ENCODE assay signal across 9 mouse cellular contexts in the genomic region with DNA sequence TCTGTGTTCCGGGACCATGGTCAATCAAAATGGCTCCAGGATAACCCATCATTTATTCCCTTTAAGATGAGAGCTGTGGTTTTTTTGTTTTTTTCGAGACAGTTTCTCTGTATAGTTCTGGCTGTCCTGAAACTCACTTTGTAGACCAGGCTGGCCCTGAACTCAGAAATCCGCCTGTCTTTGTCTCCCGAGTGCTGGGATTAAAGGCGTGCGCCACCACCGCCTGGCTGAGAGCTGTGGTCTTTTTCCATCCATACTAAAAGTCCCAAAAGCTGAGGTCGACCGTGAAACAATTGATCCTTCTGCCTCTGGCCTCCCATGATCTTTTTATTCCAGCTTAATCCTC. TPM values are rescaled to one million over a fixed set of nuclear protein-coding genes. Genes with fewer than 3 reads are reported as not detected.
DNase-seq lines count a peak whose midpoint lies in the region; ATAC-seq and TF ChIP-seq lines count a peak whose summit lies in the region.
"Had no signal": no experiment of that assay in that cellular context is flagged by ENCODE, and none has a peak within 500 bp of the region (broad histone marks: within the 10 kb centered on the region; RNA-seq: fewer than 3 reads in every experiment).

No protein-coding gene starts in this region.

- H3K9ac ChIP-seq in heart, adult 2 months (ENCODE audit: low read depth, low read length) = peak overlapping the region; percentile 39; the same call in 1 of the 2 replicates
- H3K9ac ChIP-seq in forebrain, embryonic 16.5 days (replicated peaks; ENCODE audit: low read depth, low read length) = peak overlapping the region; percentile 99
- H3K9ac ChIP-seq in limb, embryonic 13.5 days = peak overlapping the region; percentile 99
- peak overlapping the region; percentile 100 for H3K9ac ChIP-seq in neural tube, embryonic 14.5 days (replicated peaks; ENCODE audit: low read depth, low read length)

- peaks cover 4% of the 10 kb centered on the region; the same call in 1 of the 2 replicates for H3K79me2 ChIP-seq in heart, adult 2 months (replicated peaks; ENCODE audit: control insufficient read depth, insufficient read depth, low read length)

- H3K27me3 ChIP-seq in heart, adult 2 months (ENCODE audit: control insufficient read depth, insufficient read depth, low read length) = no peaks in the 10 kb centered on the region
- H3K27me3 ChIP-seq in forebrain, embryonic 16.5 days (replicated peaks; ENCODE audit: control insufficient read depth, insufficient read depth, low read length) = no peaks in the 10 kb centered on the region
- no peaks in the 10 kb centered on the region for H3K27me3 ChIP-seq in limb, embryonic 13.5 days
- H3K27me3 ChIP-seq in neural tube, embryonic 14.5 days (ENCODE audit: control insufficient read depth, insufficient read depth, low read length) = no peaks in the 10 kb centered on the region
- H3K27me3 ChIP-seq: Patski had no signal

- ATAC-seq in forebrain, embryonic 16.5 days = no peak
- ATAC-seq in limb, embryonic 13.5 days (ENCODE audit: low FRiP score, low read depth) = no peak
- ATAC-seq in neural tube, embryonic 14.5 days (ENCODE audit: low read depth) = no peak

- DNase-seq in heart, adult 2 months = no peak
- DNase-seq in heart, postnatal 25 days (ENCODE audit: low spot score) = no peak
- peak; percentile 45 for DNase-seq in MN1 (ENCODE audit: low spot score)
- no peak for DNase-seq in urinary bladder, postnatal 14 days (ENCODE audit: low spot score)
- DNase-seq in spleen, adult 12 weeks (ENCODE audit: low spot score) = no peak

- no peak for TF ChIP-seq POLR2A in heart, adult 2 months (IDR thresholded peaks at IDR 0.05; ENCODE audit: insufficient read depth, low read depth, low read length)

- H3K36me3 ChIP-seq in heart, adult 2 months (ENCODE audit: control insufficient read depth, insufficient read depth, low read length) = peaks cover 25% of the 10 kb centered on the region
- peaks cover 12% of the 10 kb centered on the region for H3K36me3 ChIP-seq in forebrain, embryonic 16.5 days (ENCODE audit: control insufficient read depth, insufficient read depth)
- H3K36me3 ChIP-seq in limb, embryonic 13.5 days = peaks cover 14% of the 10 kb centered on the region
- peaks cover 14% of the 10 kb centered on the region for H3K36me3 ChIP-seq in neural tube, embryonic 14.5 days (ENCODE audit: control insufficient read depth, insufficient read depth, low read length)

- TF ChIP-seq EP300 in heart, adult 2 months (IDR thresholded peaks at IDR 0.05; ENCODE audit: insufficient read depth, low read depth, low read length) = no peak

- WGBS in heart, adult 2 months = 12% methylated on average over 9 of the region's 9 CpGs
- WGBS in forebrain, embryonic 16.5 days = 2% methylated on average over 9 of the region's 9 CpGs
- 9% methylated on average over 9 of the region's 9 CpGs for WGBS in limb, embryonic 13.5 days
- 5% methylated on average over 9 of the region's 9 CpGs for WGBS in neural tube, embryonic 14.5 days

- peak overlapping the region; percentile 98 for H3K27ac ChIP-seq in heart, adult 2 months
- H3K27ac ChIP-seq in forebrain, embryonic 16.5 days (ENCODE audit: low read length) = peak overlapping the region; percentile 99
- H3K27ac ChIP-seq in limb, embryonic 13.5 days = peak overlapping the region; percentile 100
- peak overlapping the region; percentile 100; the same call in 1 of the 2 replicates for H3K27ac ChIP-seq in neural tube, embryonic 14.5 days (ENCODE audit: low read depth, low read length)

- TF ChIP-seq CTCF in heart, adult 2 months (IDR thresholded peaks at IDR 0.05) = no peak

- H3K4me3 ChIP-seq in heart, adult 2 months = peak overlapping the region; percentile 88
- peak overlapping the region; percentile 100 for H3K4me3 ChIP-seq in forebrain, embryonic 16.5 days (replicated peaks; ENCODE audit: low read length)
- peak overlapping the region; percentile 98 for H3K4me3 ChIP-seq in limb, embryonic 13.5 days
- H3K4me3 ChIP-seq in neural tube, embryonic 14.5 days (ENCODE audit: low read depth, low read length) = peak overlapping the region; percentile 99

- intact Hi-C loops in heart, adult 2 months (cut with DNase I) = loop anchor here (1.0 kb wide), 1 partner anchor 15 kb away; no protein-coding TSS in a partner anchor
- intact Hi-C loops in heart, postnatal 25 days (cut with DNase I) = loop anchor here (1.0 kb wide), 1 partner anchor 15 kb away; no protein-coding TSS in a partner anchor

- H3K9me3 ChIP-seq in forebrain, embryonic 16.5 days (ENCODE audit: control insufficient read depth, low read length) = no peaks in the 10 kb centered on the region
- H3K9me3 ChIP-seq in limb, embryonic 13.5 days = no peaks in the 10 kb centered on the region
- no peaks in the 10 kb centered on the region for H3K9me3 ChIP-seq in neural tube, embryonic 14.5 days (ENCODE audit: control insufficient read depth, low read length)

- H3K4me1 ChIP-seq in heart, adult 2 months (ENCODE audit: control insufficient read depth, insufficient read depth, low read length) = peaks cover 15% of the 10 kb centered on the region
- H3K4me1 ChIP-seq in forebrain, embryonic 16.5 days (replicated peaks; ENCODE audit: control insufficient read depth, insufficient read depth, low read length) = peaks cover 29% of the 10 kb centered on the region
- peaks cover 31% of the 10 kb centered on the region for H3K4me1 ChIP-seq in limb, embryonic 13.5 days
- peaks cover 19% of the 10 kb centered on the region for H3K4me1 ChIP-seq in neural tube, embryonic 14.5 days (ENCODE audit: control insufficient read depth, insufficient read depth, low read length)

- H3K4me2 ChIP-seq in forebrain, embryonic 16.5 days (ENCODE audit: low read length) = peak overlapping the region; percentile 57
- peak overlapping the region; percentile 90 for H3K4me2 ChIP-seq in limb, embryonic 13.5 days (replicated peaks)
- peak overlapping the region; percentile 52 for H3K4me2 ChIP-seq in neural tube, embryonic 14.5 days (ENCODE audit: low read depth, low read length)

RNA-seq across cellular contexts. Expression of a gene that starts 0.8 kb away (rescaled TPM):
- 10 to 100 TPM; 16.7 to 18.1 TPM for total RNA-seq in heart, adult 2 months (2021)
- 17.8 and 24.6 TPM in 2 replicates for polyA plus RNA-seq in heart, adult 2 months (2012; rRNA removed)
- 10 to 100 TPM; 19.0 to 23.4 TPM for total RNA-seq in heart, postnatal 25 days (2021)
- 78.0 and 96.6 TPM in 2 replicates for polyA plus RNA-seq in forebrain, embryonic 16.5 days (2015; fragmentation: Nextera tagmentation; extraction: Ambion mirVana)
- polyA plus RNA-seq in limb, embryonic 13.5 days (2015; fragmentation: Nextera tagmentation; extraction: Ambion mirVana) = 118 and 120 TPM in 2 replicates
- polyA plus RNA-seq in neural tube, embryonic 14.5 days (2014; fragmentation: Nextera tagmentation; extraction: Ambion mirVana) = 80.2 and 97.0 TPM in 2 replicates

Comparison
In these comparisons a context has a peak if more than half of its experiments do, and no peak if none do; other contexts are left out.
1. H3K9ac ChIP-seq: peak in every context shown above with its lines; median percentile 100 in neural tube, embryonic 14.5 days; 99 in forebrain, embryonic 16.5 days; 99 in limb, embryonic 13.5 days; 39 in heart, adult 2 months.